In genomic region chr4:52916659-52917310, GRCm38 (mm10) we compare ENCODE assay signal across 18 mouse cellular contexts. TPM values are rescaled to one million over a fixed set of nuclear protein-coding genes. Genes with fewer than 3 reads are reported as not detected.
"Had no signal": no experiment of that assay in that cellular context is flagged by ENCODE, and none has a peak within 500 bp of the region (broad histone marks: within the 10 kb centered on the region; RNA-seq: fewer than 3 reads in every experiment).

No protein-coding gene starts in this region.

- ATAC-seq: intestine, postnatal 0 days; midbrain, embryonic 13.5 days had no signal

- DNase-seq: kidney, adult 8-10 months; kidney, postnatal 25 days; lung, adult 2 months; lung, postnatal 10 days had no signal

- H3K4me3 ChIP-seq: limb, embryonic 15.5 days; midbrain, embryonic 13.5 days; myocyte; neural tube, embryonic 15.5 days had no signal

- H3K36me3 ChIP-seq: limb, embryonic 15.5 days; midbrain, embryonic 13.5 days; neural tube, embryonic 15.5 days had no signal

- H3K4me1 ChIP-seq: limb, embryonic 15.5 days; midbrain, embryonic 13.5 days; neural tube, embryonic 15.5 days had no signal

- H3K27ac ChIP-seq: limb, embryonic 15.5 days; macrophage; midbrain, embryonic 13.5 days; neural tube, embryonic 15.5 days; stomach, postnatal 0 days had no signal

- H3K9ac ChIP-seq: limb, embryonic 15.5 days; midbrain, embryonic 13.5 days; neural tube, embryonic 15.5 days had no signal

- H3K9me3 ChIP-seq: limb, embryonic 15.5 days; midbrain, embryonic 13.5 days; neural tube, embryonic 15.5 days had no signal

- H3K27me3 ChIP-seq: limb, embryonic 15.5 days; midbrain, embryonic 13.5 days; neural tube, embryonic 15.5 days had no signal

- H3K4me2 ChIP-seq: limb, embryonic 15.5 days; midbrain, embryonic 13.5 days; neural tube, embryonic 15.5 days had no signal

RNA-seq across cellular contexts. Expression of gene Olfr272, which starts 2.2 kb away (rescaled TPM):
- total RNA-seq: layer of hippocampus, postnatal 25 days; left cerebral cortex, adult 8-10 months; left cerebral cortex, postnatal 25 days had no signal
- polyA plus RNA-seq: intestine, postnatal 0 days; kidney, embryonic 16.5 days; limb, embryonic 11.5 days; limb, embryonic 15.5 days; lung, adult 2 months; macrophage; midbrain, embryonic 13.5 days; myocyte; neural tube, embryonic 11.5 days; neural tube, embryonic 15.5 days; spleen, adult 2 months; stomach, postnatal 0 days had no signal

RNA-seq across cellular contexts. Expression of gene Olfr270, which starts 47.6 kb away (rescaled TPM):
- total RNA-seq: layer of hippocampus, postnatal 25 days; left cerebral cortex, adult 8-10 months; left cerebral cortex, postnatal 25 days had no signal
- polyA plus RNA-seq: intestine, postnatal 0 days; kidney, embryonic 16.5 days; limb, embryonic 11.5 days; limb, embryonic 15.5 days; lung, adult 2 months; macrophage; midbrain, embryonic 13.5 days; myocyte; neural tube, embryonic 11.5 days; neural tube, embryonic 15.5 days; spleen, adult 2 months; stomach, postnatal 0 days had no signal

RNA-seq across cellular contexts. Expression of gene Olfr273, which starts 57.7 kb away (rescaled TPM):
- total RNA-seq: layer of hippocampus, postnatal 25 days; left cerebral cortex, adult 8-10 months; left cerebral cortex, postnatal 25 days had no signal
- polyA plus RNA-seq: intestine, postnatal 0 days; kidney, embryonic 16.5 days; limb, embryonic 11.5 days; limb, embryonic 15.5 days; lung, adult 2 months; macrophage; midbrain, embryonic 13.5 days; myocyte; neural tube, embryonic 11.5 days; neural tube, embryonic 15.5 days; spleen, adult 2 months; stomach, postnatal 0 days had no signal
